Mouse (Mus musculus) right cerebral cortex, adult 2 months (tissue): ENCODE results near the gene Nmu.

Source experiments
- DNase-seq, 2 experiments: peaks; one replicate each; pipeline ENCODE4 v3.0.0; 2021 to 2022; ENCODE audit warnings: low spot score in 2 of 2

Nmu gene

GRCm38 (mm10) chr5:76321249-76322196 is 42.1 kb downstream of the Nmu start:
- no peak for DNase-seq

GRCm38 (mm10) chr5:76308206-76308605 is 55.4 kb downstream of the Nmu start:
- no peak for DNase-seq

- no peak for DNase-seq
These were observed 57.3 kb downstream of the Nmu start for GRCm38 (mm10) chr5:76306261-76306660.

GRCm38 (mm10) chr5:76305616-76306015 is 58.0 kb downstream of the Nmu start:
- DNase-seq: no peak

GRCm38 (mm10) chr5:76304452-76305341 is 58.9 kb downstream of the Nmu start, which contains the start of gene Clock:
Clock (minus strand) TSS chr5:76304792.
- peak; percentile 91 to 92 for DNase-seq

GRCm38 (mm10) chr5:76303745-76304451 is 59.7 kb downstream of the Nmu start:
- DNase-seq: peak; percentile 66 to 71

GRCm38 (mm10) chr5:76303379-76303744 is 60.2 kb downstream of the Nmu start:
- DNase-seq: no peak

GRCm38 (mm10) chr5:76302009-76302408 is 61.6 kb downstream of the Nmu start:
- no peak for DNase-seq

GRCm38 (mm10) chr5:76289234-76289691 is 74.3 kb downstream of the Nmu start:
- DNase-seq: no peak

- DNase-seq: no peak
These were observed 75.3 kb downstream of the Nmu start for GRCm38 (mm10) chr5:76288256-76288655.

GRCm38 (mm10) chr5:76287062-76287461 is 76.5 kb downstream of the Nmu start:
- DNase-seq: no peak

GRCm38 (mm10) chr5:76285699-76286098 is 77.9 kb downstream of the Nmu start:
- no peak for DNase-seq

- DNase-seq: no peak
These were observed 79.7 kb downstream of the Nmu start for GRCm38 (mm10) chr5:76283890-76284289.
